Mouse (Mus musculus) midbrain, embryonic 10.5 days (tissue): ENCODE data around the gene Gm27029. TPM values are rescaled to one million over a fixed set of nuclear protein-coding genes. Genes with fewer than 3 reads are reported as not detected.
A peak's percentile ranks its signal among the peaks of the same experiment; 100 is the strongest.
"Not testable (repeated sequence)": the region's sequence is repeated elsewhere in the genome, so short reads cannot be mapped to it uniquely, and the experiment has no call there.

Experiments used
- DNase-seq: peaks from one replicate; pipeline ENCODE4 v3.0.0-alpha.2; 2017; ENCODE audit warnings: low spot score
- H3K27ac ChIP-seq: fragments of 300-500 bp; sonication (generic); replicated peaks from 2 replicates; pipeline ENCODE4 v1.5.1; 2016; ENCODE audit warnings: mild to moderate bottlenecking
- H3K27me3 ChIP-seq: fragments of 300-500 bp; sonication (generic); 2 replicates; pipeline ENCODE4 v1.6.1; 2016; ENCODE audit warnings: low read depth, mild to moderate bottlenecking; ENCODE audit not compliant: poor library complexity, severe bottlenecking
- H3K36me3 ChIP-seq: fragments of 300-500 bp; sonication (generic); 2 replicates; pipeline ENCODE4 v1.6.1; 2016; ENCODE audit warnings: mild to moderate bottlenecking, moderate library complexity
- H3K4me1 ChIP-seq: fragments of 300-500 bp; sonication (generic); 2 replicates; pipeline ENCODE4 v1.6.1; 2016
- H3K4me3 ChIP-seq: fragments of 300-500 bp; sonication (generic); 2 replicates; pipeline ENCODE4 v1.5.1; 2016; ENCODE audit warnings: mild to moderate bottlenecking, moderate library complexity
- H3K9me3 ChIP-seq: fragments of 300-500 bp; sonication (generic); replicated peaks from 2 replicates; pipeline ENCODE4 v1.6.1; 2016; ENCODE audit warnings: mild to moderate bottlenecking
- WGBS: fragments of 180-500 bp; shearing (Covaris S2); methylation state at CpG from one replicate; pipeline ENCODE4 v1.1.7; 2016; 5-methylcytosine and 5-hydroxymethylcytosine counted together
- microRNA-seq: library from miRNA; unstranded; fragments of <30 nt; microRNA quantifications from one replicate; pipeline ENCODE4, GENCODE M21; 2017
- polyA plus RNA-seq: library from polyadenylated mRNA; unstranded; fragments of >200 nt; fragmentation: Nextera tagmentation; extraction: Ambion mirVana; gene quantifications from 2 replicates; pipeline ENCODE4 v1.2.1, GENCODE M21; 2016

Gene Gm27029
- polyA plus RNA-seq, 1 experiment from 2014 or later, result 9.4 TPM

DNA sequence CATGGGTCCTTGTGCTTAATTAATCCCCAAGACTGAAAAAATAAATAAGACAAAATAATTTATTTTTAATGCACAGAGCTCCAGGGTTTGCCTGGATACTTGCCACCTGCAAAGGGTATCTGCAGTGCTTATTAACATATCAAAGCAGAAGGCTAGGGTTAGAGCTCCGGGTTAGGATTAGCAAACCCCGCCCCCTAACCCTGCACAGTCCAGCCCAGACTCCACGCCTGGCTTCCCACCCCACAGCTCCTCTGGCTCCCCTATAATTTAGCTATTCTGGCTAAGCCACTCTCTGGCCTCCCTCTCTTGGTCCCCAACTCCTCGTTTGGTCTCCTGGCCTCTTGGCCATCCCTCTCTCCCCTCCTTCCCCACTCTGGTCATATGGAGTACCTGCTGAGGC is 42.8 kb downstream of the Gm27029 start:
- WGBS, result 10% methylated on average over 4 of the region's 4 CpGs
- H3K9me3 ChIP-seq, result no peaks in the 10 kb centered on the region
- peak overlapping the region; percentile 63 for H3K27ac ChIP-seq
- H3K27me3 ChIP-seq, result no peaks in the 10 kb centered on the region
- H3K4me1 ChIP-seq, result peaks cover 12% of the 10 kb centered on the region
- no peaks in the 10 kb centered on the region for H3K36me3 ChIP-seq
- DNase-seq, result peak; percentile 50
- H3K4me3 ChIP-seq, result peak overlapping the region; percentile 27

DNA sequence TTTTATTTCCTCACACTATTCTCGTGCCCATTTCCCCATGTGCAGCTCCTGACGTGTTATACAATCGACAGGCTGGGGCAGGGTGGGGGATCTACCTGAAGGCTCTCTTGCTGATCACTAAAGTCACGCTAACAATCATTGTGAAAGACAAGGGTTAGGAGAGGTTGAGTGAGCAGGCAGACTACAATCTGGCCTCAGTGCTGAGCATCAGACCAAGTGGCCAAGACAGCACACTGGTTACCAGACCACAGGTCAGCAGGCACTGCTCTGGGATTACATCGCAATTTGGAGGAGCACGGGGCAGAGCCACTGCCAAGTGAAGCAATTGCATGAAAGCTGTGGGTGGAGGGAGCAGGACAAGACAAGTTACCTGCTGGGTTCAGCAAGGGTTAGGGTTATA is 45.7 kb downstream of the Gm27029 start:
- no peak overlapping the region for H3K4me3 ChIP-seq
- no peaks in the 10 kb centered on the region for H3K36me3 ChIP-seq
- no peak for DNase-seq
- no peaks in the 10 kb centered on the region for H3K27me3 ChIP-seq
- no peaks in the 10 kb centered on the region for H3K9me3 ChIP-seq
- H3K4me1 ChIP-seq, result peaks cover 9% of the 10 kb centered on the region
- WGBS, result 86% methylated on average over 6 of the region's 6 CpGs
- H3K27ac ChIP-seq, result no peak overlapping the region

DNA sequence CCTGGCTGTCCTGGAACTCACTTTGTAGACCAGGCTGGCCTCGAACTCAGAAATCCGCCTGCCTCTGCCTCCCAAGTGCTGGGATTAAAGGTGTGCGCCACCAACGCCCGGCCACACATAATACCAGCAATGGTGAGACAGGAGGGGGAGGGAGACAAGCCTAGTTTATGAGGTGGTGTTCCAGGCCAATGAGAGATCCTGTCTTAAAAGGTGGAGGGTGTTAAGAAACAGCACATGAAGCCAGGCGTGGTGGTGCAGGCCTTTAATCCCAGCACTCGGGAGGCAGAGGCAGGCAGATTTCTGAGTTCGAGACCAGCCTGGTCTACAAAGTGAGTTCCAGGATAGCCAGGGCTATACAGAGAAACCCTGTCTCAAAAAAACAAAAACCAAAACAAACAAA is 46.4 kb downstream of the Gm27029 start:
- not testable (repeated sequence) for H3K4me1 ChIP-seq, H3K27me3 ChIP-seq, H3K4me3 ChIP-seq, H3K27ac ChIP-seq, H3K36me3 ChIP-seq, DNase-seq, H3K9me3 ChIP-seq
- 95% methylated on average over 8 of the region's 8 CpGs for WGBS

DNA sequence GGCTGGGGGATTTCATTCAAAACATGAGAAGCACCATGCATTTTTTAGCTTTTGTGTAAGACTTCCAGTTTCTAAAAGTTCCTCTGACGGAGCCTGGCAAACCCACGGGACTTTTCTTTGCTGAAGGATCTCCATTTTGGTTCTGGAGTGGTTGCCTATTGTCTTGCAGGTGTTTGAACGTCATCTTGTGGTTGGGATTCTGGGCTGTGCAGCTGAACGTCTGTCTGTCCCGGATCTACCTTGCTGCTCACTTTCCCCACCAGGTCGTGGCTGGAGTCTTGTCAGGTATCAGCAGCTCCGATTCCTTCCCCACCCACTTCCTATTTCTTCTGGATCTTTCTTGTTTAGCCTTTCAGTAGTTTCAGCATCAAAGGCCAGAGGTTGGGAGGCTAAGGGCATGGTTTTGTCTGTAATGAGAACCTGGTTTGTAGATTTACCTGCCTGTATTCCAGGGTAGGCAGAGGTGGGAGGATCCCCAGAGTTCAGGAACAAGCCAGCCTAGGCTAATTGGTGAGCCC is 50.1 kb downstream of the Gm27029 start:
- Histone ChIP-seq H3K27me3 (no peaks in the 10 kb centered on the region), H3K36me3 (no peaks in the 10 kb centered on the region), H3K27ac (no peak overlapping the region), H3K4me3 (no peak overlapping the region), H3K4me1 (no peaks in the 10 kb centered on the region), H3K9me3 (no peaks in the 10 kb centered on the region)
- no peak for DNase-seq
- WGBS, result 76% methylated on average over 7 of the region's 7 CpGs

DNA sequence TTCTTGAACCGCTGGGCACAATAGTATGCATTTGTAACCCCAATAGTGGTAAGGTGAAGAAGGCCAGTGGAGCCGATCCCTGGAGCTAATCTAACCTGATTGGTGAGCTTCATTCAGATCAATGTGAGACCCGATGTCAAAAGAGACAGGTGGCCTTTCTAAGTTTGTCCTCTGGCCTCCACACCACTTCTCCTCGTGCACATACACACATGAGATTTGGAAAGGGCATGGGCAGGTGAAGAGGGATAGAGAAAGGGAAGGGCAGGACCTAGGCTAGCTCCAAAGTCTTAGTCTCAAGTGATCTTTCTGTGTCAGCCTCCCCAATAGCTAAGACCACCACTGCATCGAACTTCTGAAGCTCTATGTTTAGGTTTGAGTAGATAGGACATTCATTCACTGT is 54.5 kb downstream of the Gm27029 start:
- H3K4me3 ChIP-seq, result no peak overlapping the region
- H3K27me3 ChIP-seq, result no peaks in the 10 kb centered on the region
- 81% methylated on average over 5 of the region's 5 CpGs for WGBS
- DNase-seq, result no peak
- H3K9me3 ChIP-seq, result no peaks in the 10 kb centered on the region
- no peaks in the 10 kb centered on the region for H3K4me1 ChIP-seq
- H3K27ac ChIP-seq, result no peak overlapping the region
- H3K36me3 ChIP-seq, result no peaks in the 10 kb centered on the region

DNA sequence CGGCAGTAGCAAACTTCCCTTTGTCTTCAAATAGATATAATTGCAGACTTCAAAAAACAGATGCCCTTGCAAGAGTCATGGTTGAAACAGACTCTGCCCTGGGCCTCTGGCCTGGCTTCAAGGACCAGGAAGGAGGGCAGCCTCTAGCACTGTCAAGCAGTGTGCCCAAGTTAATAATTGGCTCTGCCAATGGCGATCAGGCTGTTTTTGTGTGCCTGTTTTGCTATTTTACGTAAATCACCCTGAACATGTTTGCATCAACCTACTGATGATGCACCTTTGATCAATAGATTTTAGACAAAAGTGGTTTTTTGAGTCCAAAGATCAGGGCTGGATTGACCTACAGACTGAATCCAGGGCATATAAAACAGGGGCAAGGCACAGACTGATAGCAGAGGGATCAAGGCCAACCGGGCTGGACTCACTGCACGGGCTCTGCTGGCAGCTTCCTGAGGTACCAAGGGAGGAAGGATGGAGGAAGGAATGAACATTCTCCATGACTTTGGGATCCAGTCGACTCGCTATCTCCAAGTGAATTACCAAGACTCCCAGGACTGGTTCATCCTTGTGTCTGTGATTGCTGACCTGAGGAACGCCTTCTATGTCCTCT is 57.2 kb downstream of the Gm27029 start, which contains the start of gene G6pc:
Gene G6pc, plus strand, starts transcription at position 236 of the 610 bp plus-strand sequence.
- Histone ChIP-seq H3K4me1 (no peaks in the 10 kb centered on the region), H3K9me3 (no peaks in the 10 kb centered on the region), H3K27me3 (no peaks in the 10 kb centered on the region), H3K4me3 (no peak within 1 kb of the TSS), H3K36me3 (no peaks in the 10 kb centered on the region), H3K27ac (no peak within 1 kb of the TSS)
- WGBS, result 91% methylated on average over 8 of the region's 8 CpGs
- DNase-seq, result no peak

DNA sequence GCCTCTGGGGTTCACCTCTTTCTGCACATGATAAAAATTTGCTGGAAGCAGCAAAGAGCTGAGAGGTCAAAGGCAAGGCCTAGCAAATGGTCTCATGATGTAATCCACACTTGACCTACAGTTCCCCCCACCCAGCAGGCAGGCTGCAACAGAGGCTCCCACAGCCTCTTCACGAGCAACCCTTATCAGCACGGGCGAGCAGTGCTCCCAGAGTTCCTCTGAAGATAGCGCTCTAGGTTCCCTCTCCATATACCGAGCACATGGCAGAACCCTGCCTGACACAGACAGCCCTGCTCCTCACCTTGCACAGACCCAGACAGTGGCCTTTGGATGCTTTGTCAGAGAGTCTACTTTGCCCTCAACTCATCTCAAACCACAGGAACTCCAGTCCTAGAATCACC is 60.1 kb downstream of the Gm27029 start:
- no peak overlapping the region for H3K4me3 ChIP-seq
- H3K27me3 ChIP-seq, result no peaks in the 10 kb centered on the region
- H3K4me1 ChIP-seq, result no peaks in the 10 kb centered on the region
- no peaks in the 10 kb centered on the region for H3K9me3 ChIP-seq
- H3K27ac ChIP-seq, result no peak overlapping the region
- no peak for DNase-seq
- H3K36me3 ChIP-seq, result no peaks in the 10 kb centered on the region
- 78% methylated on average over 5 of the region's 5 CpGs for WGBS

DNA sequence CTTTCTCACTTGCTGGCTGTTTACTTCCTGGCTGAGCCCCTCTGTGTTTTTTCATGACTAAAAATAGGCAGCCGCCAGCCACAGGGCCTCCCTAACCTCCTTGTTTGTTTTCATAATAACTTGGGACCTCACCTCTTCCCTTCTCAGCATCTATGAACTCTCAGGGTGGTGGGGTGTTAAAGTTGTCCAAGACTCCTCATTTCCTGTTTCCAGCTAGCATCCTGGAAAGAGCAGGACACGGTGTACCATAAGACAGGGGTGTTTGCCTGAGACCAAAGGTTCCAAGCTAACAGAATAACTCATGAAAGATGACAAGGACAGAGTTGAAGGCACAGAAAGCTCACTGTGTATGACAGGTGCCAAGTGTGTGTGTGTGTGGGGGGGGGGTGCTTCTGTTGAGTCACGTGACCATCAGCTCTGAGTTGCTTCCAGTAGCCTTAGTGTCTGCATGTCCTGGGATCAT is 63.9 kb downstream of the Gm27029 start:
- Histone ChIP-seq H3K9me3 (no peaks in the 10 kb centered on the region), H3K4me1 (no peaks in the 10 kb centered on the region), H3K27me3 (no peaks in the 10 kb centered on the region), H3K27ac (no peak overlapping the region), H3K4me3 (no peak overlapping the region), H3K36me3 (no peaks in the 10 kb centered on the region)
- WGBS, result 69% methylated on average over 3 of the region's 3 CpGs
- no peak for DNase-seq

DNA sequence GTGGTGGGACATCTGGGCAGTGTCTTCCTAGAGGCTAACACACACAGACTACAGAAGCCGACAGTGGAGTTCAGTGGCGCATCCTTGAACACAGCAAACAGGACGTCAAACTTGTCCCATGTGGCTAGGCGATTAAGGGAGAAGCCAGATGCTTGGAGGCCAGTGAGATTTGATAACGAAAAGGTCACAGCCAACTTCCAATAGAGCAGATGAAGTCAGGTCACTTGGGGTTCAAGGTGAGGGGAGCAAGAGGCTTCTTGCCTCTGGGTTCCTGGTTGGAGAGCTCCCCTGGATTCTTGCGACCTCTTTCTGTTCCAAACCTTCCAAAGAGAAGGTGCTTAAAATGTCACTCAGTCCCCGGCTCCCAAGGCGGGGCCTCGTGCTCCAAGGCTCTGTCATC is 64.8 kb downstream of the Gm27029 start:
- no peak for DNase-seq
- Histone ChIP-seq H3K36me3 (no peaks in the 10 kb centered on the region), H3K27ac (no peak overlapping the region), H3K9me3 (no peaks in the 10 kb centered on the region), H3K27me3 (no peaks in the 10 kb centered on the region), H3K4me1 (0 out of 2 replicates have a peak, but pooled peaks cover 3% of the 10 kb centered on the region), H3K4me3 (no peak overlapping the region)
- 79% methylated on average over 9 of the region's 9 CpGs for WGBS

DNA sequence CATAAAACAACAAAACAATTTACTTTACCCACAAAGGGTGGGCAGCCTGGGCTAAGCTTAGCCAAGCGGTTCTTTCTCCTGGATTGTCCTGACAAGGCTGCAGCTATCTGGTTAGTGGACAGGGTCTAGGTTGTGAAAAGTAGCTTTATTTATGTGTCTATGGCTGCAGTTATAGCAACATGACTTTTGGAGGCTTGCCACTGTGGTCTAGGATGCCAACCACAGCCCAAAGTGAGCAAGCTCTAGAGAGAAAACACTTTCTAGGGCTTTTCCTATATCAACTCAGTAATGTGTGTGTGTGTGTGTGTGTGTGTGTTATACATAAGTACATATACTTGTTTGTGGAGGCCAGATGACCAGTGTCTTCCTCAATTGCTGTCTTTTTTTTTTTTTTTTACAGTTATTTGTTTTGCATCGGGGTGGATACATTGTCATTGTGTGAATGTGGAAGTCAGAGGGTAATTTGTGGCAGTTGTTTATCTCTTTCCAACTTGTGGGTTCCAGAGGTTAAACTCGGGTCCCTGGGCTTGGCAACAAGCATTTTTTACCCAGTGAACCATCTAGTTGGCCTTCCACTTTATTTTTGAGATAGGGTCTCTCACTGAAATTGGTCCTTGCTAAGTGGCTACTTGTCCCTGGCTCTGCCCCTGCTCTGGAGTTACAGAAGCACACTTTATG is 67.0 kb downstream of the Gm27029 start:
- 87% methylated on average over 3 of the region's 3 CpGs for WGBS
- no peaks in the 10 kb centered on the region for H3K27me3 ChIP-seq

More for the DNA sequence above, 67.0 kb downstream of the Gm27029 start:
- H3K36me3 ChIP-seq, result no peaks in the 10 kb centered on the region
- no peak overlapping the region for H3K4me3 ChIP-seq
- H3K9me3 ChIP-seq, result no peaks in the 10 kb centered on the region
- H3K27ac ChIP-seq, result no peak overlapping the region
- DNase-seq, result no peak
- 0 out of 2 replicates have a peak, but pooled peaks cover 3% of the 10 kb centered on the region for H3K4me1 ChIP-seq

Small RNAs within 50 kb of the gene (microRNA-seq; reads per million reads assigned to microRNA genes)
- gene Mir6929, result not detected

Other genes with a start within 250 kb of the Gm27029 start
- gene Ccr10, start 249.4 kb downstream of the Gm27029 start, polyA plus RNA-seq, result 0.17 and 0.20 TPM in 2 replicates
- gene Ezh1, start 198.3 kb downstream of the Gm27029 start, polyA plus RNA-seq, result 11.1 and 11.2 TPM in 2 replicates
- 64.7 and 71.5 TPM in 2 replicates for gene Ramp2, start 178.8 kb downstream of the Gm27029 start, polyA plus RNA-seq
- gene Vps25, start 171.1 kb downstream of the Gm27029 start, polyA plus RNA-seq, result 137 and 143 TPM in 2 replicates
- 5.4 and 8.0 TPM in 2 replicates for gene Wnk4, start 164.2 kb downstream of the Gm27029 start, polyA plus RNA-seq
- 1.6 and 1.8 TPM in 2 replicates for gene Cntd1, start 145.8 kb downstream of the Gm27029 start, polyA plus RNA-seq
- 223 and 228 TPM in 2 replicates for gene Coa3, start 145.7 kb downstream of the Gm27029 start, polyA plus RNA-seq
- 152 and 162 TPM in 2 replicates for gene Becn1, start 122.5 kb downstream of the Gm27029 start, polyA plus RNA-seq
- gene Psme3, start 108.6 kb downstream of the Gm27029 start, polyA plus RNA-seq, result 181 and 194 TPM in 2 replicates
- gene Aoc2, start 99.7 kb downstream of the Gm27029 start, polyA plus RNA-seq, result 1.6 and 2.5 TPM in 2 replicates
- gene Aoc3, start 94.2 kb downstream of the Gm27029 start, polyA plus RNA-seq, result 0.04 TPM in 1 of 2 replicates, not detected in the other
- gene G6pc, start 57.2 kb downstream of the Gm27029 start, polyA plus RNA-seq, result not detected in 2 replicates
- gene Aarsd1, start 7.2 kb downstream of the Gm27029 start, polyA plus RNA-seq, result 105 TPM in 2 replicates
- gene Rundc1, start 289 bp upstream of the Gm27029 start, polyA plus RNA-seq, result 22.8 and 24.0 TPM in 2 replicates
- 2.4 and 3.7 TPM in 2 replicates for gene Ptges3l, start 537 bp upstream of the Gm27029 start, polyA plus RNA-seq
- gene Rpl27, start 17.5 kb upstream of the Gm27029 start, polyA plus RNA-seq, result 382 and 448 TPM in 2 replicates
- 3.2 and 4.0 TPM in 2 replicates for gene Ifi35, start 23.6 kb upstream of the Gm27029 start, polyA plus RNA-seq
- gene Rnd2, start 40.2 kb upstream of the Gm27029 start, polyA plus RNA-seq, result 38.8 and 57.7 TPM in 2 replicates
- 36.1 and 47.7 TPM in 2 replicates for gene Vat1, start 41.4 kb upstream of the Gm27029 start, polyA plus RNA-seq
- gene Brca1, start 127.2 kb upstream of the Gm27029 start, polyA plus RNA-seq, result 21.6 and 23.0 TPM in 2 replicates
- gene Nbr1, start 127.4 kb upstream of the Gm27029 start, polyA plus RNA-seq, result 69.9 and 83.7 TPM in 2 replicates
- 2.0 and 3.9 TPM in 2 replicates for gene Tmem106a, start 157.4 kb upstream of the Gm27029 start, polyA plus RNA-seq
- gene Gm11634, start 174.5 kb upstream of the Gm27029 start, polyA plus RNA-seq, result 0.22 TPM in 1 of 2 replicates, not detected in the other
- gene Rdm1, start 202.4 kb upstream of the Gm27029 start, polyA plus RNA-seq, result 35.2 and 39.2 TPM in 2 replicates
- 4.3 and 4.4 TPM in 2 replicates for gene Arl4d, start 240.7 kb upstream of the Gm27029 start, polyA plus RNA-seq